Mouse (Mus musculus) cerebellum, adult 9-10 months (tissue): ENCODE results near the gene Carmil1.
A peak's percentile ranks its signal among the peaks of the same experiment; 100 is the strongest.
"Not testable (repeated sequence)": the region's sequence is repeated elsewhere in the genome, so short reads cannot be mapped to it uniquely, and the experiment has no call there.

Source experiments
- DNase-seq: peaks from one replicate; pipeline ENCODE4 v3.0.0; 2022

Carmil1 gene

DNA sequence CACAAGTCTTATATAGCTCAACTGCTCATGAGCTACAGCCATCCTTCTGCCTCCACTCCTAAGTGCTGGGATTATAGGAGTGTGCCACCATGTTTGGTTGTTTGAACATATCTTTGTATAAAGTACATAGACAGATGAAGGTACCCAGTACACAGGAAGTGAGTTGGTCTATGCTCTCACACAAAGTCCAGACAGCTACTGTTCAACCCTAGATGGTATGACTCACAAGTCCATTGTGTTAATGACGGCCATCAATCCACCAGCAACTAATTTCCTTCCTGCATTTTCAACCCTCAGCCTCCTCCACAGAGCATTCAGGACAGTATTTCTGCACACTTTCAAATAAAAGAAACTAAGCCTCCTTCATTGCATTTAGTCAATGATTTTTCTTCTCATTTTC, 132.0 kb downstream of the Carmil1 start:
- DNase-seq: no peak

DNA sequence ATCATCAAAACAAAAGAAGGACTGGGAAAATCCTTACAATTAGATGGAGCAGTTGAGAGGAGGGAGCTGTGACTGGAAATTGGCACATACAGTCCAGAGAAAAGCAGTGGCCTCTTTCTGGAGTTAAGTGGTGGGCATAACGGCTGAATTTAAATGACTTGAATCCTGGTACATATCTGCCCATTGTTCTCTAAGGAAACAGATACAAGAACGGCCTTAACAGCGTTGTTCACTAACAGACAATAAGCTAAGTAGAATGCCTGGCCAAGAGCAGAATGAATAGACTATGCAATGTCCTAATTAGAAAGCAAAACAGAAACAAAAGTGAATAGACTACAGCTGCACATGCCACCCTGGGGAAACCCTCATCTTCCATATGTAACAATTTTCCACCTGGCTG, 133.6 kb downstream of the Carmil1 start:
- DNase-seq: no peak

GRCm38 (mm10) chr13:24146541-24146940, 134.1 kb downstream of the Carmil1 start:
- no peak for DNase-seq

- no peak for DNase-seq
Observed at GRCm38 (mm10) chr13:24144858-24145257, 135.7 kb downstream of the Carmil1 start.

DNA sequence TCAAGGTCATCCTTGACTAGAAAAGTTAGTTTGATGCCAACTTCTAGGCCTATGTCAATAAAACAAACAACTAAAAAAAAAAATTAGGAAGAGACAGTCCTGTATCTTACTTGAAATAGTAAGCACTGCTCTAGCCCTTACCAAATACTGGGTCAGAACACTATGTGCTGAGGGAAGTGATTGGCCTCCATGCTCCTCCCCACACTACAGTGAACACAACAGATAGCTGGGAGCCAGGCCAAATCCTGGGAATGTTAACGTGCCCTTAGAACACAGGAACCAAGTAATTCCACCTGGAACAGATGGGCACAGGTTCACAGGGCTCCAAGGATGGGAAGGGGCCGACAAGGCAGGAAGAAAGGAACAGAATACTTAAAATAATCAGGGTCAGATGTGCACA, 136.5 kb downstream of the Carmil1 start:
- DNase-seq: peak; percentile 25

GRCm38 (mm10) chr13:24136836-24137235, 143.8 kb downstream of the Carmil1 start:
- DNase-seq: no peak

- no peak for DNase-seq
Observed at GRCm38 (mm10) chr13:24135282-24136230, 145.0 kb downstream of the Carmil1 start.

DNA sequence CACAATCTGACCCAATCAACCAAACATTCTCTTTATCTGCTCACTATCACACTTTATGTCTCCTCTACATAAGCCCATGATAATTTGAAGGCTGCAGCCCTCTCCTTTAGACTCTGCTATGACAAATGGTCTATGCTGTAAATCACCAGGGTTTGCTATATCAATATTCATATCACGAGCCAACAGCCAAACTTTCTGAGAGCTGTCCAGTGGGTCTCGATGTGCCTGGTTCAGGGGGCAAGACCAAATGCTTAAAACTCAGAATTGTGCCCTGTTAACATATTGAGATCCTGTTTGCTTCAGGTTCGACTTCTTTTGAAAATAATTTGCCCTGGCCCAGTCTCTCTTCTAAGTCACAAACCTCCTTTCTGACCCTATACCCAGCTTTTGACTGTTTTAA, 147.7 kb downstream of the Carmil1 start:
- DNase-seq: no peak

DNA sequence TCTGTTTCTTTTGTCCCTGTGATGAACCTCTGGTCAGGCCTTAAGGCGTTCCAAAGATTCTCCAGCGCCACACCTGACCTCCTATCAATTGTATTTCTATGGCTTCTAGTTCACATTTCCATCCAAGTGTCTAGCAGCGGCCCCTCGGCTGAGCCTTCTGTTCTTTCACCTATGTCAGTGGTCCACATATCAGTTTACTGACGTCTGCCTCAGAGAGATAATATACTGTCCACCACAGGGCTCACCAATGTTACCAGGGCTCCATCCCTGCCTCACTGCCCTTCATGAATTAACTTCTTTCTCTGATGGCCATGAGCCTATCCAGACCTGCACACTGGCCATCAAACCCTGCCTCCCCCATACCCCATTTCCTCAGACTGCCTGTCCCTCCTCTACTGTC, 149.3 kb downstream of the Carmil1 start:
- DNase-seq: no peak

GRCm38 (mm10) chr13:24130741-24131140, 149.9 kb downstream of the Carmil1 start:
- no peak for DNase-seq

DNA sequence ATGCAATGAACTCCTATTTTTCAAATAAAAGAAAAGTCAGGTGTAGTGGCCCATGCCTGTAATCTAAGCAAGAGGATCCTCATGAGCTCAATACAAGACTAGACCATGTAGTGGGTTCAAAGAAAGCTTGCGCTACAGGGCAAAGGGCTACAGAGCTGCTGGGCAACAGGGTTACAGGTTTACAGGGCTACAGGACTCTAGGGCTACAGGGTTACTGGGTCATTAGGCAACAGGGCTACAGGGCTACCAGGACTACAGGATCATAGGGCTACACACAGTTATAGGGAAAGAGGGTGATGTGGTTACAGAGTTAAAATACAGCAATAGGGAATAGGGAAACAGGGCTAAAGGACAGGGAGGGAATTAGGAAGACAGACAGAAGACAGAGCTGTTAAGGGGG, 151.9 kb downstream of the Carmil1 start:
- no peak for DNase-seq

DNA sequence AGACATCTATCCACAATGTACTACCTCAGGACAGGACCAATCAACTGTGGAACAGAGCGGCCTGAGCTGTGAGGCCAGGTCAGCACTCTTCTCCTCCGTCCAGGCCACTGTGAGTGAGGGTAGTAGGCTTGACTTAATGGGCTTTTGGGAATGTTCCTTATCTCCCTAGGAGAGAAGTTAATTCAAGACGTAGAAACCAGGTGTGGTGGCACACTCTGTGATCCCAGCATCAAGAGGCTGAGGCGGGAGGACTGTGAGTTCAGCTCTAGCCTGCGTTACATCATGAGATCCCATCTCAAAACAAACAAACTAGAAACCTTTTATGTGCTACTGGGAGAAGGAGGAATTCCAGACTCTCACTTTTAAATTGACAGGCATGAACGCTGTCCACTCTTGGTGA, 154.7 kb downstream of the Carmil1 start:
- DNase-seq: no peak

DNA sequence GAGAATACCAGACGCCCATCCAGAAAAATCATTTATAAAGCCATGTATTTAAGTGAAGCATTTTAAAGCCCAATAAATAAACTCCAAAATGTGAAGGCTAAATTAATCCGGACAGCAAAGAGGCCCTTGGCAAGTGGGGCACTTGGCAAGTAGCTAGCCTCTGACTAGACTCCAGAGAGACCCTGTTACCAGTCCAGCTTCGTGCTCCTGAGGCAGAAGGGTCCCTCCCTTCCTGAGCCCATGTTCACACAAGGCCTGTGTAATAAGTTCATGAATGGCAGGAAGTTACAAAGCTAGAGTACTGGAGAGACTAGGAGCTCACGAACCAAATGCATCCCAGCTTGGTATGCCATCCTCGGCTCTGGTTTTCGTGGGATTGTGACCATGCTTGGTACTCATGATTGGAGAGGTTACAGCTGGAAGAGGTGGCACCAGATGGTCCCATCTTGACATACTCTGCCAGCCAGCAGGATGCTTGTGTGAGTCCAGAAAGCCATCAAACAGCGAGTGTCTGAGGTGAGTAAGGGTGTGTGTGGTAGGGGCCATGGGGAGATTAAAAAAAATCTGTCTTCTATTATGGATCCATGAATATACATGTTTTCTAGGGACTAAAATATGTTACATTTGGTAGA, 163.3 kb downstream of the Carmil1 start:
- DNase-seq: peak; percentile 58

DNA sequence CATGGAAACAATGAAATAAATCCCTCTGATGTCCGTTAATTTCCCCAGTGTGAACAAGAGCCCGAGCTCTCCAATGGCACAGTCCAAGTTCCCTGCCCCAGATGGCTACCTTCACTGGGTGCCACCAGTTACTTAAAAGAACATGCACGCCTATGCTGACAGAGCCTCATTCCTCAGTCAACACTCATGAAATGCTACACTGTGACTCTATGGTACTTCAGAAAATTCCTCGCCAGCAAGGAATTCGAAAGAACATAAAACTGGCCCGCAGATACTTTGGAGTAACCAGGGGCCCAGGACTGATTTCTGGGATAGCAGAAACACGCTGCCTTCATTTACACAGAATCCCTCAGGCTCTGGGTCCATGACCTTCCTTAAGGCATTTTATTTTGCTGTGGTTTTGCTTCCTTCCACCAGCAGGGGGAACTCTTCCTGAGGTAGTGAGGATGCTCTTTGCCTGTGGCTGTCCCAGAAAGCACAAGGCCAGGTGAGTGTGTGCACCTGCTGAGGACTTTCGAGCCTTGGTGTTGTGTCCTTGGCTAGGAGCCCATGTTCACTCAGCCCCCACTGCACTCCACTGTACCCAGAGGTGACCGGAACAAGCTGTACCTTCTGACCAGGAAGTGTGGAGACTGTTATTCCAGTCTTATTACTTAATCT, 167.8 kb downstream of the Carmil1 start:
- DNase-seq: peak; percentile 82

DNA sequence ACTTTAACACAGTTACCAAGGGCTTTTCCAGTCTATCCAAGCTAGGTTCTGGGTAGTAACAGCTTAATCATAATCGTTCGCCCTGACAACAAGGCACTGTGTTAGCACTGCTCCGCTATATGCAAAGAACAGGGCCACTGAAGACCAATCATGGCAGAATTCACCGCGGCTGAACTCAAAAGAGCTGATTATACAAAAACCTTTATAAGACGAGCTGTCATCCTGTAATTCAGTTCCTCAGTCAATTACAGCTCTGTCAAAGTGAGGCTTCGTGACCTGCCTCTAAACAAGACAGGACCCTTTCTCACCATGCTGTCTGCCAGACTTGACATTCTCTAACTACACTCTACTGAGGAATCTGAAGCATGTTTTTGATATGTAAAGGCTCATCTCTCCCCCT, 170.3 kb downstream of the Carmil1 start:
- DNase-seq: no peak

DNA sequence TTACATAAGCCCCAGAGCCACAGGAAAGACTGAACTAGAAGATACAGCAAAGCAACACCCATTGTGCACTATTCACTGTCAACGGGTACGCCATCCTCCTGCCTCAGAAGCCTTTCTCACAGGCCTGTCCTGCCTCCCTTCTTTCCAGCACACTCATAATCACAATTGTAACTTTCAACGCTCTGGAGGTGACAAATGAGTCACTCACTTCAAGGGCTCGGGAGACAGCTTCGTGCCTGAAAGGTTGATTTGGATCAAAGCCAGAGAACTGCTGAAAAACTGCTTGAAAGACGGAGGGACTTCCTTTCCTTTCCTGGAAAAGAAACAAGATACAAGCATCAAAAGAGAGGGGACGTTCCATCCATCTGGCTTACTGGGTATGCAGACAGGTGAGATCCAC, 172.3 kb downstream of the Carmil1 start:
- no peak for DNase-seq

GRCm38 (mm10) chr13:24107058-24107457, 173.5 kb downstream of the Carmil1 start:
- no peak for DNase-seq

- no peak for DNase-seq
Observed at GRCm38 (mm10) chr13:24105838-24106237, 174.8 kb downstream of the Carmil1 start.

DNA sequence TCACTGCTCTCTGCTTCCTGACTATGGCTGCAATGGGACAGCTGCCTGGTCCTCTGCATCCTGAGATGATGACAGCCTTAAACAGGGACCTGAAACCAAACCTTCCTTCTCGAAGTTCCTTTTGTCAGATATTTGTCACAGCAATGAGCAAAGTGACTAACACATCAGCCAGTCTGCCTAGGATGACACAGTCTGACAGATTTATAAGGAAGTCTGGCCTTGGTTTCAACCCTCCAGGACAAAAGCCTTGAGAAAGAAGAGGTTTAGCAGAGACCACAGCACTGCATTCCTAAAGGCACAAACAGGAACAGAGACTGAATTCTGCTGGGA, 175.3 kb downstream of the Carmil1 start:
- no peak for DNase-seq

- DNase-seq: not testable (repeated sequence)
Observed at GRCm38 (mm10) chr13:24104611-24105339, 175.8 kb downstream of the Carmil1 start.

GRCm38 (mm10) chr13:24104016-24104415, 176.6 kb downstream of the Carmil1 start:
- no peak for DNase-seq

- DNase-seq: no peak
Observed at GRCm38 (mm10) chr13:24103152-24103551, 177.4 kb downstream of the Carmil1 start.

DNA sequence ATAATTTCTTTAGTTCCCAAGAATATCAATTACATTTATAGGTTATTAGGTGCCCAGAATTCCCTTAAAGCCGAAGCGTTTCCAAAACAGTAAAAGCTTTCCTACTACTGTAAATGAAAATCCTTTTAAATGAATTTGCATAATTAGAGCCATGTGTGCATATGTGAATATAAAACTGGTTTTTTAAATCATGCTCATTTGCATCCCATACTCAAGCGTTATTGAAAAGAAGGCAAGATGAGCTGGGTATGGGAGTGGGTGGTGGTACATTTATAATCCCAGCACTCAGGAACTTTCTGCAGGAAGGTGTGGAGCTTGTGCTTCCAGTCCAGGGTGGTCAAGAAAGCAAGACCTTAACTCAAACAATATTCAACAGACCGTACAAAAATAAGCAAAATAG, 178.3 kb downstream of the Carmil1 start:
- DNase-seq: no peak
